Mouse (Mus musculus): Measurements from ENCODE around the gene Gm5724. TPM values are rescaled to one million over a fixed set of nuclear protein-coding genes. Genes with fewer than 3 reads are reported as not detected.

Gm5724 gene
- total RNA-seq (2014; rRNA removed; ENCODE audit: low replicate concordance) (not detected in 2 replicates), polyA plus RNA-seq (2015; fragmentation: Nextera tagmentation; extraction: Ambion mirVana) (not detected in 2 replicates)

GRCm38 (mm10) chr6:141773710-141774109 is at the start of gene Gm5724:
Gene Gm5724, minus strand, starts transcription at chr6:141773810.
- WGBS: 69% methylated on average over 3 of the region's 3 CpGs
- H3K4me3 ChIP-seq (ENCODE audit: low read depth, low read length): no peak within 1 kb of the TSS
- H3K9ac ChIP-seq (replicated peaks; ENCODE audit: low read depth, low read length): no peak within 1 kb of the TSS
- no peaks in the 10 kb centered on the region for H3K9me3 ChIP-seq (replicated peaks; ENCODE audit: control insufficient read depth, low read length)
- H3K27ac ChIP-seq (ENCODE audit: low read depth): no peak within 1 kb of the TSS
- ATAC-seq (ENCODE audit: insufficient read depth, low read depth) (no peak), DNase-seq (ENCODE audit: low spot score) (no peak)
- H3K27me3 ChIP-seq (ENCODE audit: control insufficient read depth, insufficient read depth, low read length): no peaks in the 10 kb centered on the region
- no peaks in the 10 kb centered on the region for H3K4me1 ChIP-seq (ENCODE audit: control insufficient read depth, insufficient read depth)
- no peak for TF ChIP-seq CTCF (IDR thresholded peaks at IDR 0.05; ENCODE audit: low read depth)
- TF ChIP-seq EP300 (IDR thresholded peaks at IDR 0.05; ENCODE audit: low read depth): no peak
- no peak within 1 kb of the TSS for H3K4me2 ChIP-seq (ENCODE audit: low read depth, low read length)
- H3K36me3 ChIP-seq (replicated peaks; ENCODE audit: control insufficient read depth, insufficient read depth, low read length): no peaks in the 10 kb centered on the region

DNA sequence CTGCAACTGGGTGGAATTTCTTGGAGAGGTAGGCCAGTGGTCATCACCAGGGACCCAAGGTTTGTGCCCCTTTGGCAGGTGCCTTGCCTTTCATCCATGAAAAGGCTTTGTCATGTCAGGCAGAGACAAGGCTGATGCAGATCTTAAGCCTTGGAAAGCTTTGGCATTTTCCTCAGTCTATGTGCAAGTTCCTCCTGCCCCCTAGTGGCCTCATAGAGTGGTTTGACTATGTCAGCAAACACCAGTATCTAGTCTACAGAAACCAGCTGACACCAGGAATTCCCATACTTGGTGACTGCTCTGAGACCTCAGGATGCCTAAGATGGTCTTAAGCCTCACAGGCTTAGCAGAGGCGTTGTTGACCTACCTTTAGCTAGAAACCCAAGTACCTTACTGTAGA is 24.2 kb upstream of the Gm5724 start:
- DNase-seq (ENCODE audit: low spot score): no peak
- 4% methylated on average over 1 of the region's 1 CpGs for WGBS
- ATAC-seq (ENCODE audit: insufficient read depth, low read depth): peak; percentile 36; the same call in 1 of the 2 replicates
- Histone ChIP-seq H3K36me3 (replicated peaks; ENCODE audit: control insufficient read depth, insufficient read depth, low read length) (no peaks in the 10 kb centered on the region), H3K4me1 (ENCODE audit: control insufficient read depth, insufficient read depth) (no peaks in the 10 kb centered on the region), H3K9ac (replicated peaks; ENCODE audit: low read depth, low read length) (no peak overlapping the region), H3K27me3 (ENCODE audit: control insufficient read depth, insufficient read depth, low read length) (no peaks in the 10 kb centered on the region), H3K9me3 (replicated peaks; ENCODE audit: control insufficient read depth, low read length) (no peaks in the 10 kb centered on the region), H3K4me2 (ENCODE audit: low read depth, low read length) (no peak overlapping the region), H3K27ac (ENCODE audit: low read depth) (no peak overlapping the region), H3K4me3 (ENCODE audit: low read depth, low read length) (no peak overlapping the region)
- TF ChIP-seq CTCF (IDR thresholded peaks at IDR 0.05; ENCODE audit: low read depth): peak; percentile 72
- TF ChIP-seq EP300 (IDR thresholded peaks at IDR 0.05; ENCODE audit: low read depth): no peak

DNA sequence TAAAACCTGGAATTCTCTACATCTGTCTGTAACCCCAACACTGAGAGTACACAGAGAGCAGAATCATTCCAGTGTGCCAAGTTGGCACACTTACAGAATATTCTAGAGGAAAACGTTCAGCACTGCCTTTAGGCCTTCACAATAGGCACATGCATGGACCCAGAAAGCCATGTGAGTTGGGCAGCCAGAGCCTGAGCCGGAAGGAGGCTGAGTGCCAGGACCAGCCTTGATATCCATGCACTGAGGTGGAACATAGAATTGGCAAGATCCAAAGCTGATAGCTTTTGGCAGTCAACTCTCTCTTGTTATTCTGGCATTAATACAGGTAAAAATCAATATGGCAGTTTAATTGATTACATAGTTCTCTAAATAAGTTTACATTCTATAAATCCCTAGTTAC is 866 bp upstream of the Gm5724 start:
- no peaks in the 10 kb centered on the region for H3K9me3 ChIP-seq (replicated peaks; ENCODE audit: control insufficient read depth, low read length)
- H3K4me3 ChIP-seq (ENCODE audit: low read depth, low read length): no peak overlapping the region
- no peak for DNase-seq (ENCODE audit: low spot score)
- TF ChIP-seq CTCF (IDR thresholded peaks at IDR 0.05; ENCODE audit: low read depth): no peak
- TF ChIP-seq EP300 (IDR thresholded peaks at IDR 0.05; ENCODE audit: low read depth): no peak
- WGBS: 65% methylated on average over 2 of the region's 2 CpGs
- no peak overlapping the region for H3K27ac ChIP-seq (ENCODE audit: low read depth)
- no peaks in the 10 kb centered on the region for H3K4me1 ChIP-seq (ENCODE audit: control insufficient read depth, insufficient read depth)
- no peaks in the 10 kb centered on the region for H3K36me3 ChIP-seq (replicated peaks; ENCODE audit: control insufficient read depth, insufficient read depth, low read length)
- no peaks in the 10 kb centered on the region for H3K27me3 ChIP-seq (ENCODE audit: control insufficient read depth, insufficient read depth, low read length)
- no peak for ATAC-seq (ENCODE audit: insufficient read depth, low read depth)
- no peak overlapping the region for H3K4me2 ChIP-seq (ENCODE audit: low read depth, low read length)
- H3K9ac ChIP-seq (replicated peaks; ENCODE audit: low read depth, low read length): no peak overlapping the region

- no peak for DNase-seq (ENCODE audit: low spot score)
- Histone ChIP-seq H3K4me3 (ENCODE audit: low read depth, low read length) (no peak overlapping the region), H3K36me3 (replicated peaks; ENCODE audit: control insufficient read depth, insufficient read depth, low read length) (no peaks in the 10 kb centered on the region), H3K27me3 (ENCODE audit: control insufficient read depth, insufficient read depth, low read length) (no peaks in the 10 kb centered on the region), H3K9ac (replicated peaks; ENCODE audit: low read depth, low read length) (no peak overlapping the region), H3K4me1 (ENCODE audit: control insufficient read depth, insufficient read depth) (no peaks in the 10 kb centered on the region), H3K27ac (ENCODE audit: low read depth) (no peak overlapping the region), H3K9me3 (replicated peaks; ENCODE audit: control insufficient read depth, low read length) (no peaks in the 10 kb centered on the region), H3K4me2 (ENCODE audit: low read depth, low read length) (no peak overlapping the region)
- TF ChIP-seq EP300 (IDR thresholded peaks at IDR 0.05; ENCODE audit: low read depth): no peak
- no peak for TF ChIP-seq CTCF (IDR thresholded peaks at IDR 0.05; ENCODE audit: low read depth)
- ATAC-seq (ENCODE audit: insufficient read depth, low read depth): no peak
These were observed 82.4 kb downstream of the Gm5724 start for GRCm38 (mm10) chr6:141691246-141691645.

- ATAC-seq (ENCODE audit: insufficient read depth, low read depth) (no peak), DNase-seq (ENCODE audit: low spot score) (no peak)
- 53% methylated on average over 4 of the region's 4 CpGs for WGBS
- no peak overlapping the region for H3K9ac ChIP-seq (replicated peaks; ENCODE audit: low read depth, low read length)
- TF ChIP-seq CTCF (IDR thresholded peaks at IDR 0.05; ENCODE audit: low read depth) (no peak), EP300 (IDR thresholded peaks at IDR 0.05; ENCODE audit: low read depth) (no peak)
- H3K9me3 ChIP-seq (replicated peaks; ENCODE audit: control insufficient read depth, low read length): no peaks in the 10 kb centered on the region
- no peak overlapping the region for H3K4me3 ChIP-seq (ENCODE audit: low read depth, low read length)
- no peaks in the 10 kb centered on the region for H3K27me3 ChIP-seq (ENCODE audit: control insufficient read depth, insufficient read depth, low read length)
- H3K36me3 ChIP-seq (replicated peaks; ENCODE audit: control insufficient read depth, insufficient read depth, low read length): no peaks in the 10 kb centered on the region
- H3K27ac ChIP-seq (ENCODE audit: low read depth): no peak overlapping the region
- no peaks in the 10 kb centered on the region for H3K4me1 ChIP-seq (ENCODE audit: control insufficient read depth, insufficient read depth)
- H3K4me2 ChIP-seq (ENCODE audit: low read depth, low read length): no peak overlapping the region
These were observed 86.6 kb downstream of the Gm5724 start for GRCm38 (mm10) chr6:141687008-141687407.

Other genes starting within 250 kb of the Gm5724 start
- 0.04 TPM in 1 of 2 replicates, not detected in the other for gene Slco1c1, start 249.4 kb downstream of the Gm5724 start, total RNA-seq (2014; rRNA removed; ENCODE audit: low replicate concordance)
- 0.71 TPM in 2 replicates for gene Slco1c1, start 249.4 kb downstream of the Gm5724 start, polyA plus RNA-seq (2015; fragmentation: Nextera tagmentation; extraction: Ambion mirVana)
- gene Slco1b2, start 144.3 kb downstream of the Gm5724 start, total RNA-seq (2014; rRNA removed; ENCODE audit: low replicate concordance): 0.77 TPM in 1 of 2 replicates, not detected in the other
- gene Slco1b2, start 144.3 kb downstream of the Gm5724 start, polyA plus RNA-seq (2015; fragmentation: Nextera tagmentation; extraction: Ambion mirVana): 0.08 TPM in 1 of 2 replicates, not detected in the other
- not detected in 2 replicates for gene Slco1a4, start 82.4 kb upstream of the Gm5724 start, total RNA-seq (2014; rRNA removed; ENCODE audit: low replicate concordance)
- gene Slco1a4, start 82.4 kb upstream of the Gm5724 start, polyA plus RNA-seq (2015; fragmentation: Nextera tagmentation; extraction: Ambion mirVana): 0.33 and 0.68 TPM in 2 replicates
- gene Slco1a1, start 173.2 kb upstream of the Gm5724 start, total RNA-seq (2014; rRNA removed; ENCODE audit: low replicate concordance): not detected in 2 replicates
- gene Slco1a1, start 173.2 kb upstream of the Gm5724 start, polyA plus RNA-seq (2015; fragmentation: Nextera tagmentation; extraction: Ambion mirVana): not detected in 2 replicates
- not detected in 2 replicates for gene Gm6614, start 237.6 kb upstream of the Gm5724 start, total RNA-seq (2014; rRNA removed; ENCODE audit: low replicate concordance)
- gene Gm6614, start 237.6 kb upstream of the Gm5724 start, polyA plus RNA-seq (2015; fragmentation: Nextera tagmentation; extraction: Ambion mirVana): not detected in 2 replicates